Mouse (Mus musculus): ENCODE results near the gene Asf1a.
"Not testable (repeated sequence)": the region's sequence is repeated elsewhere in the genome, so short reads cannot be mapped to it uniquely, and the experiment has no call there.

The Asf1a gene

DNA sequence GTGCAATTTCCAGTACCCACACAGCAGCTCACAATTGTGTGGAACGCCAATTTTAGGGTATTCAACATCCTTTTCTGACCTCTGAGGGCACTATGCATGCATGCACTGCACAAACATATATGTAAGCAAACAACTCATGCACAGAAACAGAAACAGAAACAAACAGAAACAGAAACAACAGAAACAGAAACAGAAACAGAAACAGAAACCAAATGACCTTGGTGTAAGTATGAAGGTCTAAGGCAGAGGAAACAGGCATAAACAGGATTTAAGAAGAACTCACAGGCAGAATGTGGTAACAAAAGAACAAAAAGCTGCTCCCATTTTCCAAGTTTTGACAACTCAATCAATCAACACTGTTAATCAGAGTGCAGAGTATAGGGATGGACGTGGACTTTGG, 54.1 kb downstream of the Asf1a start:
- no peak for DNase-seq

DNA sequence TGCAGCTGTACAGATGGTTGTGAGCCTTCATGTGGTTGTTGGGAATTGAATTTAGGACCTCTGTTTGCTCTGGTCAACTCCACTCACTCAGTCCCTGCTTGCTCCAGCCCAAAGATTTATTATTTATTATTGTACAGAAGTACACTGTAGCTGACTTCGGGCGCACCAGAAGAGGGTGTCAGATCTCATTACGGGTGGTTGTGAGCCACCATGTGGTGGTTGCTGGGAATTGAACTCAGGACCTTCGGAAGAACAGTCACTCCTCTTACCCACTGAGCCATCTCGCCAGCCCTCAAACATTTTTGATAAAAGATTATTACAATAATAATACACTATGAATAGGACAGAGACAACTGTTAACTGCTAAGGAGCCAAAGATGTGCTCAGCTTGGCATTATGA, 57.7 kb downstream of the Asf1a start:
- not testable (repeated sequence) for DNase-seq

Data from embryo, embryonic 11 days (tissue).